ENCODE assay signal across 24 mouse cellular contexts in the genomic region with DNA sequence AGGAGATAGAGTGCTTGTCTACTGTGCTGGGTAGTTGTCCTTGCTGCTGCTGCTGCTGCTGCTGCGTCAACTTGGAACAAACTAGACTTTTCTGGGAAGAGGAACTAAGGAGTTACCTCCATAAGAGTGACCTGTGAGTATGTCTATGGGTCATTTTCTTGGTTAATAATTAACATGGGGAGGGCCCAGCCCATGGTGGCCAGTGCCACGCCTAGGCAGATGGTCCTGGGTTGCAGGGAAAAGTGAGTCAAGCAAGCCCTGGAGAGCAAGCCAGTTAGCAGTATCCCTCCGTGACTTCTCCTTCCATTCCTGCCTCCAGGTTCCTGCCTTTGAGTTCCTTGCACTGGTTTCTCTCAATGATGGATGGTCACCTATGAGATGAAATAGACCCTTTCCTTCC.
DNase-seq lines count a peak whose midpoint lies in the region; ATAC-seq and TF ChIP-seq lines count a peak whose summit lies in the region.
"Had no signal": no experiment of that assay in that cellular context is flagged by ENCODE, and none has a peak within 500 bp of the region (broad histone marks: within the 10 kb centered on the region; RNA-seq: fewer than 3 reads in every experiment).

No protein-coding gene starts in this region.

- no peaks in the 10 kb centered on the region for H3K27me3 ChIP-seq in hindbrain, embryonic 10.5 days (ENCODE audit: insufficient read depth, poor library complexity, severe bottlenecking)
- H3K27me3 ChIP-seq in hindbrain, embryonic 13.5 days, result no peaks in the 10 kb centered on the region
- H3K27me3 ChIP-seq in intestine, postnatal 0 days (replicated peaks; ENCODE audit: control insufficient read depth, insufficient read depth, low read length), result no peaks in the 10 kb centered on the region
- no peaks in the 10 kb centered on the region for H3K27me3 ChIP-seq in intestine, embryonic 15.5 days (replicated peaks)
- peaks cover 6% of the 10 kb centered on the region; the same call in 1 of the 2 replicates for H3K27me3 ChIP-seq in midbrain, embryonic 12.5 days
- no peaks in the 10 kb centered on the region for H3K27me3 ChIP-seq in midbrain, embryonic 14.5 days (ENCODE audit: control insufficient read depth, insufficient read depth, low read length)
- H3K27me3 ChIP-seq in stomach, postnatal 0 days (ENCODE audit: control insufficient read depth, insufficient read depth, low read length), result no peaks in the 10 kb centered on the region
- H3K27me3 ChIP-seq: embryonic facial prominence, embryonic 13.5 days; embryonic facial prominence, embryonic 15.5 days had no signal

- peak overlapping the region; percentile 43; the same call in 1 of the 2 replicates for H3K27ac ChIP-seq in hindbrain, embryonic 10.5 days
- no peak overlapping the region for H3K27ac ChIP-seq in hindbrain, embryonic 13.5 days
- H3K27ac ChIP-seq in intestine, postnatal 0 days (ENCODE audit: low read depth, low read length), result no peak overlapping the region
- no peak overlapping the region for H3K27ac ChIP-seq in intestine, embryonic 15.5 days
- H3K27ac ChIP-seq in midbrain, embryonic 12.5 days (replicated peaks), result 0 out of 2 replicates have a peak overlapping the region, but pooled peaks have one; percentile 3
- no peak overlapping the region for H3K27ac ChIP-seq in midbrain, embryonic 14.5 days (replicated peaks; ENCODE audit: low read depth, low read length)
- H3K27ac ChIP-seq in stomach, postnatal 0 days (replicated peaks), result no peak overlapping the region
- H3K27ac ChIP-seq: embryonic facial prominence, embryonic 13.5 days; embryonic facial prominence, embryonic 15.5 days; forebrain, embryonic 10.5 days; forebrain, embryonic 12.5 days had no signal

- H3K9ac ChIP-seq in hindbrain, embryonic 13.5 days, result no peak overlapping the region
- no peak overlapping the region for H3K9ac ChIP-seq in intestine, postnatal 0 days (ENCODE audit: low read depth, low read length)
- no peak overlapping the region for H3K9ac ChIP-seq in intestine, embryonic 15.5 days
- H3K9ac ChIP-seq in midbrain, embryonic 12.5 days (replicated peaks), result no peak overlapping the region
- H3K9ac ChIP-seq in midbrain, embryonic 14.5 days (replicated peaks; ENCODE audit: low read length), result no peak overlapping the region
- no peak overlapping the region for H3K9ac ChIP-seq in stomach, postnatal 0 days (ENCODE audit: low read length)
- H3K9ac ChIP-seq: embryonic facial prominence, embryonic 13.5 days; embryonic facial prominence, embryonic 15.5 days; forebrain, embryonic 12.5 days had no signal

- no peak for DNase-seq in hindbrain, embryonic 10.5 days (ENCODE audit: low spot score)
- DNase-seq in midbrain, embryonic 14.5 days, result no peak
- DNase-seq in stomach, postnatal 0 days (ENCODE audit: low spot score), result no peak
- no peak for DNase-seq in thymus, postnatal 10 days (ENCODE audit: low spot score in 2 of 2)
- DNase-seq: adrenal gland, adult 2 months; adrenal gland, postnatal 10 days; adrenal gland, postnatal 25 days; cerebellum, adult 11 months; cerebellum, adult 18-20 months; cerebellum, adult 8-10 months; cerebellum, adult 9-11 months; cerebellum, postnatal 14 days; cerebellum, postnatal 36 days; embryo, embryonic 11 days had no signal

- peaks cover 48% of the 10 kb centered on the region for H3K4me1 ChIP-seq in hindbrain, embryonic 10.5 days (replicated peaks)
- H3K4me1 ChIP-seq in hindbrain, embryonic 13.5 days (replicated peaks), result peaks cover 28% of the 10 kb centered on the region
- H3K4me1 ChIP-seq in intestine, postnatal 0 days (replicated peaks; ENCODE audit: control insufficient read depth, insufficient read depth, low read length), result no peaks in the 10 kb centered on the region
- H3K4me1 ChIP-seq in intestine, embryonic 15.5 days (replicated peaks), result no peaks in the 10 kb centered on the region
- H3K4me1 ChIP-seq in midbrain, embryonic 12.5 days, result peaks cover 29% of the 10 kb centered on the region
- H3K4me1 ChIP-seq in midbrain, embryonic 14.5 days (ENCODE audit: control insufficient read depth, insufficient read depth, low read length), result peaks cover 22% of the 10 kb centered on the region; the same call in 1 of the 2 replicates
- H3K4me1 ChIP-seq in stomach, postnatal 0 days (replicated peaks; ENCODE audit: control insufficient read depth, insufficient read depth), result no peaks in the 10 kb centered on the region
- H3K4me1 ChIP-seq: embryonic facial prominence, embryonic 15.5 days had no signal

- no peaks in the 10 kb centered on the region for H3K9me3 ChIP-seq in hindbrain, embryonic 10.5 days
- no peaks in the 10 kb centered on the region for H3K9me3 ChIP-seq in hindbrain, embryonic 13.5 days
- H3K9me3 ChIP-seq in intestine, postnatal 0 days (ENCODE audit: control insufficient read depth), result no peaks in the 10 kb centered on the region
- H3K9me3 ChIP-seq in intestine, embryonic 15.5 days, result no peaks in the 10 kb centered on the region
- H3K9me3 ChIP-seq in midbrain, embryonic 12.5 days, result no peaks in the 10 kb centered on the region
- H3K9me3 ChIP-seq in midbrain, embryonic 14.5 days (ENCODE audit: control insufficient read depth, low read length), result no peaks in the 10 kb centered on the region
- no peaks in the 10 kb centered on the region for H3K9me3 ChIP-seq in stomach, postnatal 0 days (ENCODE audit: control insufficient read depth, low read length)
- H3K9me3 ChIP-seq: embryonic facial prominence, embryonic 13.5 days; embryonic facial prominence, embryonic 15.5 days; forebrain, embryonic 10.5 days; forebrain, embryonic 12.5 days had no signal

- no peak for TF ChIP-seq CTCF in intestine, postnatal 0 days (IDR thresholded peaks at IDR 0.05; ENCODE audit: low read depth)
- TF ChIP-seq CTCF in stomach, postnatal 0 days (IDR thresholded peaks at IDR 0.05; ENCODE audit: low read depth), result no peak

- 93% methylated on average over 3 of the region's 3 CpGs for WGBS in hindbrain, embryonic 10.5 days
- 99% methylated on average over 3 of the region's 3 CpGs for WGBS in hindbrain, embryonic 13.5 days
- 79% methylated on average over 3 of the region's 3 CpGs for WGBS in intestine, postnatal 0 days
- WGBS in intestine, embryonic 15.5 days, result 89% methylated on average over 3 of the region's 3 CpGs
- 97% methylated on average over 3 of the region's 3 CpGs for WGBS in midbrain, embryonic 12.5 days
- WGBS in midbrain, embryonic 14.5 days, result 95% methylated on average over 3 of the region's 3 CpGs
- 92% methylated on average over 3 of the region's 3 CpGs for WGBS in stomach, postnatal 0 days

- no peak overlapping the region for H3K4me2 ChIP-seq in hindbrain, embryonic 13.5 days
- no peak overlapping the region for H3K4me2 ChIP-seq in intestine, postnatal 0 days (replicated peaks; ENCODE audit: low read depth)
- no peak overlapping the region for H3K4me2 ChIP-seq in intestine, embryonic 15.5 days (replicated peaks)
- no peak overlapping the region for H3K4me2 ChIP-seq in midbrain, embryonic 12.5 days (replicated peaks)
- H3K4me2 ChIP-seq in midbrain, embryonic 14.5 days (ENCODE audit: low read length), result no peak overlapping the region
- no peak overlapping the region for H3K4me2 ChIP-seq in stomach, postnatal 0 days (replicated peaks; ENCODE audit: low read depth)
- H3K4me2 ChIP-seq: embryonic facial prominence, embryonic 13.5 days; embryonic facial prominence, embryonic 15.5 days; forebrain, embryonic 12.5 days had no signal

- no peaks in the 10 kb centered on the region for H3K36me3 ChIP-seq in hindbrain, embryonic 10.5 days
- H3K36me3 ChIP-seq in hindbrain, embryonic 13.5 days, result no peaks in the 10 kb centered on the region
- no peaks in the 10 kb centered on the region for H3K36me3 ChIP-seq in intestine, postnatal 0 days (ENCODE audit: control insufficient read depth, insufficient read depth)
- H3K36me3 ChIP-seq in intestine, embryonic 15.5 days, result no peaks in the 10 kb centered on the region
- no peaks in the 10 kb centered on the region for H3K36me3 ChIP-seq in midbrain, embryonic 12.5 days
- no peaks in the 10 kb centered on the region for H3K36me3 ChIP-seq in midbrain, embryonic 14.5 days (ENCODE audit: control insufficient read depth, insufficient read depth, low read length)
- no peaks in the 10 kb centered on the region for H3K36me3 ChIP-seq in stomach, postnatal 0 days (ENCODE audit: control insufficient read depth, insufficient read depth, low read length)
- H3K36me3 ChIP-seq: embryonic facial prominence, embryonic 13.5 days; embryonic facial prominence, embryonic 15.5 days; forebrain, embryonic 10.5 days; forebrain, embryonic 12.5 days had no signal

- TF ChIP-seq EP300 in stomach, postnatal 0 days (optimal IDR thresholded peaks at IDR 0.05), result no peak

- no peak overlapping the region for H3K4me3 ChIP-seq in hindbrain, embryonic 10.5 days
- H3K4me3 ChIP-seq in hindbrain, embryonic 13.5 days, result no peak overlapping the region
- no peak overlapping the region for H3K4me3 ChIP-seq in intestine, postnatal 0 days (ENCODE audit: low read depth, low read length)
- H3K4me3 ChIP-seq in intestine, embryonic 15.5 days (replicated peaks), result no peak overlapping the region
- H3K4me3 ChIP-seq in midbrain, embryonic 12.5 days, result no peak overlapping the region
- H3K4me3 ChIP-seq in midbrain, embryonic 14.5 days (replicated peaks; ENCODE audit: low read depth, low read length), result no peak overlapping the region
- H3K4me3 ChIP-seq in stomach, postnatal 0 days (ENCODE audit: low read depth, low read length), result no peak overlapping the region
- H3K4me3 ChIP-seq: embryonic facial prominence, embryonic 13.5 days; embryonic facial prominence, embryonic 15.5 days; erythroblast, embryonic 14.5 days; forebrain, embryonic 10.5 days; forebrain, embryonic 12.5 days had no signal

- no peak for ATAC-seq in hindbrain, embryonic 13.5 days (ENCODE audit: low FRiP score)
- peak; percentile 53; the same call in 1 of the 2 replicates for ATAC-seq in intestine, postnatal 0 days
- ATAC-seq in intestine, embryonic 15.5 days, result no peak
- ATAC-seq in midbrain, embryonic 12.5 days (ENCODE audit: low FRiP score, low read depth), result no peak
- no peak for ATAC-seq in midbrain, embryonic 14.5 days (ENCODE audit: low FRiP score, low TSS enrichment)
- ATAC-seq in stomach, postnatal 0 days (ENCODE audit: low FRiP score, low TSS enrichment), result peak; percentile 65; the same call in 1 of the 2 replicates
- ATAC-seq: forebrain, embryonic 14.5 days had no signal

Comparison
In these comparisons a context has a peak if more than half of its experiments do, and no peak if none do; other contexts are left out.
1. H3K27ac ChIP-seq: peak in hindbrain, embryonic 10.5 days (single experiment) and midbrain, embryonic 12.5 days (single experiment); none in hindbrain, embryonic 13.5 days (single experiment), intestine, postnatal 0 days (single experiment), intestine, embryonic 15.5 days (single experiment), midbrain, embryonic 14.5 days (single experiment) and stomach, postnatal 0 days (single experiment).
2. ATAC-seq: peak in intestine, postnatal 0 days (single experiment) and stomach, postnatal 0 days (single experiment); none in hindbrain, embryonic 13.5 days (single experiment), intestine, embryonic 15.5 days (single experiment), midbrain, embryonic 12.5 days (single experiment) and midbrain, embryonic 14.5 days (single experiment).